Mouse (Mus musculus) small intestine, adult 2 months (tissue): ENCODE data around the gene Tinagl1. TPM values are rescaled to one million over a fixed set of nuclear protein-coding genes. Genes with fewer than 3 reads are reported as not detected.

ENCODE experiments used
- H3K27ac ChIP-seq: fragments of 200-500 bp; 2 replicates; pipeline ENCODE4 v1.5.1; 2012; ENCODE audit warnings: low read depth, low read length, control low read depth, inconsistent platforms; ENCODE audit not compliant: insufficient read depth
- H3K27me3 ChIP-seq: fragments of 200-500 bp; 2 replicates; pipeline ENCODE4 v1.6.1; 2012; ENCODE audit warnings: mild to moderate bottlenecking, moderate library complexity, low read length, inconsistent platforms; ENCODE audit not compliant: control insufficient read depth, insufficient read depth
- H3K36me3 ChIP-seq: fragments of 200-500 bp; 2 replicates; pipeline ENCODE4 v1.6.1; 2012; ENCODE audit warnings: mild to moderate bottlenecking, low read length, control low read depth, inconsistent platforms; ENCODE audit not compliant: control insufficient read depth, insufficient read depth
- H3K4me1 ChIP-seq: fragments of 200-500 bp; 2 replicates; pipeline ENCODE4 v1.6.1; 2012; ENCODE audit warnings: low read length, inconsistent platforms, mixed read lengths; ENCODE audit not compliant: control insufficient read depth, insufficient read depth, insufficient read length
- H3K4me3 ChIP-seq: fragments of 200-500 bp; 2 replicates; pipeline ENCODE4 v1.5.1; 2012; ENCODE audit warnings: low read depth, mild to moderate bottlenecking, control low read depth, inconsistent platforms, low read length, moderate library complexity
- CTCF ChIP-seq: fragments of 200-500 bp; IDR thresholded peaks from 2 replicates; pipeline ENCODE4 v1.5.1; 2012; ENCODE audit warnings: low read depth, mild to moderate bottlenecking, control low read depth, inconsistent platforms, low read length, moderate library complexity, mixed read lengths; ENCODE audit not compliant: insufficient replicate concordance, insufficient read length; ENCODE audit errors: extremely low read depth
- POLR2A ChIP-seq: fragments of 200-500 bp; IDR thresholded peaks from 2 replicates; pipeline ENCODE4 v1.6.1; 2012; ENCODE audit warnings: low read depth, mild to moderate bottlenecking, control low read depth, inconsistent platforms, low read length, moderate library complexity
- WGBS: fragments of 180-500 bp; shearing (Covaris S2); methylation state at CpG from one replicate; pipeline ENCODE4 v1.1.7; 2018; 5-methylcytosine and 5-hydroxymethylcytosine counted together
- polyA plus RNA-seq: library from polyadenylated mRNA; depleted of rRNA; stranded (reverse); fragments of >200 nt; gene quantifications from 2 replicates; pipeline ENCODE4 v1.2.3, GENCODE M21; 2012

Tinagl1 gene
- polyA plus RNA-seq, 1 experiment: 106 TPM

- Histone ChIP-seq H3K4me3 (no peak overlapping the region), H3K36me3 (no peaks in the 10 kb centered on the region), H3K27me3 (peaks cover 4% of the 10 kb centered on the region; the same call in 1 of the 2 replicates), H3K27ac (no peak overlapping the region), H3K4me1 (no peaks in the 10 kb centered on the region)
- TF ChIP-seq POLR2A: no peak
- no peak for TF ChIP-seq CTCF
- 33% methylated on average over 10 of the region's 10 CpGs for WGBS
Measured at GRCm38 (mm10) chr4:130148405-130148804, 26.5 kb downstream of the Tinagl1 start.

- H3K27me3 ChIP-seq: peaks cover 16% of the 10 kb centered on the region
- 65% methylated on average over 3 of the region's 3 CpGs for WGBS
- no peaks in the 10 kb centered on the region for H3K36me3 ChIP-seq
- no peak overlapping the region for H3K4me3 ChIP-seq
- TF ChIP-seq POLR2A (no peak), CTCF (no peak)
- peaks cover 9% of the 10 kb centered on the region for H3K4me1 ChIP-seq
- H3K27ac ChIP-seq: no peak overlapping the region
Measured at GRCm38 (mm10) chr4:130141786-130142185, 33.1 kb downstream of the Tinagl1 start.

- peaks cover 9% of the 10 kb centered on the region for H3K4me1 ChIP-seq
- peaks cover 16% of the 10 kb centered on the region for H3K27me3 ChIP-seq
- no peak overlapping the region for H3K4me3 ChIP-seq
- TF ChIP-seq POLR2A (no peak), CTCF (no peak)
- 59% methylated on average over 9 of the region's 9 CpGs for WGBS
- H3K36me3 ChIP-seq: no peaks in the 10 kb centered on the region
- H3K27ac ChIP-seq: no peak overlapping the region
Measured at GRCm38 (mm10) chr4:130140992-130141402, 33.9 kb downstream of the Tinagl1 start.

GRCm38 (mm10) chr4:130139214-130139492 lies 35.8 kb downstream of the Tinagl1 start, which contains the start of gene Hcrtr1:
Gene Hcrtr1 (minus strand): TSS chr4:130139359.
- H3K27ac ChIP-seq: no peak within 1 kb of the TSS
- peaks cover 9% of the 10 kb centered on the region for H3K4me1 ChIP-seq
- TF ChIP-seq CTCF (no peak), POLR2A (no peak)
- peaks cover 16% of the 10 kb centered on the region for H3K27me3 ChIP-seq
- no peaks in the 10 kb centered on the region for H3K36me3 ChIP-seq
- WGBS: 1% methylated on average over 15 of the region's 15 CpGs
- peak within 1 kb of the TSS; percentile 26 for H3K4me3 ChIP-seq

GRCm38 (mm10) chr4:130138441-130139213 lies 36.3 kb downstream of the Tinagl1 start:
- Histone ChIP-seq H3K4me1 (peaks cover 12% of the 10 kb centered on the region), H3K36me3 (no peaks in the 10 kb centered on the region), H3K27ac (no peak overlapping the region), H3K27me3 (peaks cover 16% of the 10 kb centered on the region), H3K4me3 (peak overlapping the region; percentile 26)
- 1% methylated on average over 52 of the region's 57 CpGs for WGBS
- TF ChIP-seq POLR2A (no peak), CTCF (peak; percentile 84)

GRCm38 (mm10) chr4:130133399-130133798 lies 41.5 kb downstream of the Tinagl1 start:
- peaks cover 47% of the 10 kb centered on the region for H3K4me1 ChIP-seq

GRCm38 (mm10) chr4:130131448-130132105 lies 43.3 kb downstream of the Tinagl1 start:
- WGBS: 50% methylated on average over 7 of the region's 7 CpGs
- no peaks in the 10 kb centered on the region for H3K27me3 ChIP-seq
- TF ChIP-seq POLR2A (no peak), CTCF (no peak)
- H3K36me3 ChIP-seq: peaks cover 15% of the 10 kb centered on the region
- peak overlapping the region; percentile 85 for H3K27ac ChIP-seq
- H3K4me1 ChIP-seq: peaks cover 48% of the 10 kb centered on the region
- H3K4me3 ChIP-seq: no peak overlapping the region

More at GRCm38 (mm10) chr4:130133399-130133798, 41.5 kb downstream of the Tinagl1 start:
- H3K4me3 ChIP-seq: no peak overlapping the region
- H3K36me3 ChIP-seq: no peaks in the 10 kb centered on the region
- no peak overlapping the region for H3K27ac ChIP-seq
- no peak for TF ChIP-seq CTCF
- no peak for TF ChIP-seq POLR2A
- no peaks in the 10 kb centered on the region for H3K27me3 ChIP-seq
- WGBS: 19% methylated on average over 6 of the region's 6 CpGs
